Mouse (Mus musculus): ENCODE results near the gene Slc25a47. TPM values are rescaled to one million over a fixed set of nuclear protein-coding genes. Genes with fewer than 3 reads are reported as not detected.

The Slc25a47 gene
- total and polyA plus RNA-seq, 2 experiments from 2014 or later: 5.9 to 15.3 TPM

DNA sequence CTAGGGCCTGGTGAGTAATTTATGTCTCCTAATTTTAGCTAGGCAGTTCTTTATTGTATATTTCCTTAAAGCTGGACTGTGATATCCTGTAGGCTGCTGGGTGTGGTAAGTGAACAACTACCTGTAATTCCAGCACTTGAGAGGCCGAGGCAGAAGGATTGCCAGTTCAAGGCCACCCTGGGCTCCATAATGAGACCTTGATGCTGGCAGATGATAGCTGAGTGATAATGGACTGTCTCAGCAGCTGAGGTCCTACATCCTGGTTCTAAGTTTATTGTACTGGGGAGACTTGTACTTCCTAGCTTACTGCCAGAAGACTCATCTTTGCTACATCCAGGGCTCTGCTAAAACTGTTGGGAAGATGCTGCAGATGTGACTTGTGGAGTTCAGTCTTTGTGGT is 26.1 kb upstream of the Slc25a47 start:
- no peak for TF ChIP-seq EP300 (IDR thresholded peaks at IDR 0.05; ENCODE audit: low read depth)
- no peak for DNase-seq (ENCODE audit: low spot score)
- ATAC-seq (ENCODE audit: insufficient read depth, low read depth): no peak
- no peak overlapping the region for H3K27ac ChIP-seq (ENCODE audit: low read depth)
- H3K36me3 ChIP-seq (replicated peaks; ENCODE audit: control insufficient read depth, insufficient read depth, low read length): peaks cover 27% of the 10 kb centered on the region
- no peaks in the 10 kb centered on the region for H3K27me3 ChIP-seq (ENCODE audit: control insufficient read depth, insufficient read depth, low read length)
- H3K9ac ChIP-seq (replicated peaks; ENCODE audit: low read depth, low read length): no peak overlapping the region
- H3K4me3 ChIP-seq (ENCODE audit: low read depth, low read length): no peak overlapping the region
- 65% methylated on average over 1 of the region's 1 CpGs for WGBS
- H3K9me3 ChIP-seq (replicated peaks; ENCODE audit: control insufficient read depth, low read length): no peaks in the 10 kb centered on the region
- 0 out of 2 replicates have a peak, but pooled peaks cover 11% of the 10 kb centered on the region for H3K4me1 ChIP-seq (ENCODE audit: control insufficient read depth, insufficient read depth)
- H3K4me2 ChIP-seq (ENCODE audit: low read depth, low read length): no peak overlapping the region

DNA sequence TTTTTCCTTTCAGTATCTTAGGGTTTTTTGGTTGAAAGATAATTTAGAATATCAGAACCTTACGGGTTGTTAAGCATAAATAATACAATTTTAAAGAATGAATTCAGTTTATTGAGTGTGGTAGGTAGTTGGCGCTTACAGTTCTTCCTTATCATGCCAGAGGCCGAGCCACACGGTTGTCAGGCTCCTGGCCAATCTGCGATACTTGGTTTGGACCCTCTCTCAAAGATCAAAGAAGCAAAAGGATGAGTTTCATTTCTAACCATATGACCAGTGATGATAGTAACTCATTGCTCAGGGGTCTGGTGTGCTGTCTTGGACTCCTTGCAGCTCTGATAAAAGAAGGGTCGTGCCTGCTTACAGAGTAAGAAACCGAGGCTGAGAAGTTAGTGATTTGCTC is 25.5 kb upstream of the Slc25a47 start:
- DNase-seq (ENCODE audit: low spot score) (no peak), ATAC-seq (ENCODE audit: insufficient read depth, low read depth) (no peak)
- TF ChIP-seq EP300 (IDR thresholded peaks at IDR 0.05; ENCODE audit: low read depth) (no peak), CTCF (IDR thresholded peaks at IDR 0.05; ENCODE audit: low read depth) (no peak)
- Histone ChIP-seq H3K4me1 (ENCODE audit: control insufficient read depth, insufficient read depth) (0 out of 2 replicates have a peak, but pooled peaks cover 11% of the 10 kb centered on the region), H3K4me2 (ENCODE audit: low read depth, low read length) (no peak overlapping the region), H3K36me3 (replicated peaks; ENCODE audit: control insufficient read depth, insufficient read depth, low read length) (peaks cover 30% of the 10 kb centered on the region), H3K27me3 (ENCODE audit: control insufficient read depth, insufficient read depth, low read length) (no peaks in the 10 kb centered on the region), H3K27ac (ENCODE audit: low read depth) (no peak overlapping the region), H3K9ac (replicated peaks; ENCODE audit: low read depth, low read length) (no peak overlapping the region), H3K4me3 (ENCODE audit: low read depth, low read length) (no peak overlapping the region), H3K9me3 (replicated peaks; ENCODE audit: control insufficient read depth, low read length) (no peaks in the 10 kb centered on the region)
- 54% methylated on average over 7 of the region's 7 CpGs for WGBS

DNA sequence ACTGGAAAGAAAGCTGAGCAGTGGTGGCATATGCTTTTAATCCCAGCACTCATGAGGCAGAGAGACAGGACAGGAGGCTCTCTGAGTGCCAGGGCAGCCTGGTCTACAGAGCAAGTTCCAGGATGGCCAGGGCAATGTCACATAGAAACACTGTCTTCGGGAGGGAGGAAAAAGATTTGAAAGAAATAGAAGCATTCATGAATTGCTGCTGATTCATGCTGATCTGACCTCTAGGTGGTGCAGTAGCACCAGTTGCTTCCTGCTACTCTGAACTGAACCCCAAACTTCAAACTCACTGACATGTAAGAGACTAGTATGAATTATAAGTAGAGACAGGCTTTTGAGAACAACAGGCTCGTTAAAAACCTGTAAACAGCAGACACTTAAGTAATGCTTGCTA is 24.7 kb upstream of the Slc25a47 start:
- no peak for ATAC-seq (ENCODE audit: insufficient read depth, low read depth)
- H3K27ac ChIP-seq (ENCODE audit: low read depth): no peak overlapping the region
- no peak overlapping the region for H3K9ac ChIP-seq (replicated peaks; ENCODE audit: low read depth, low read length)
- TF ChIP-seq CTCF (IDR thresholded peaks at IDR 0.05; ENCODE audit: low read depth) (peak; percentile 63), EP300 (IDR thresholded peaks at IDR 0.05; ENCODE audit: low read depth) (no peak)
- DNase-seq (ENCODE audit: low spot score): no peak
- 41% methylated on average over 2 of the region's 2 CpGs for WGBS
- no peak overlapping the region for H3K4me2 ChIP-seq (ENCODE audit: low read depth, low read length)
- no peak overlapping the region for H3K4me3 ChIP-seq (ENCODE audit: low read depth, low read length)
- no peaks in the 10 kb centered on the region for H3K9me3 ChIP-seq (replicated peaks; ENCODE audit: control insufficient read depth, low read length)
- H3K4me1 ChIP-seq (ENCODE audit: control insufficient read depth, insufficient read depth): 0 out of 2 replicates have a peak, but pooled peaks cover 11% of the 10 kb centered on the region
- H3K36me3 ChIP-seq (replicated peaks; ENCODE audit: control insufficient read depth, insufficient read depth, low read length): peaks cover 30% of the 10 kb centered on the region
- no peaks in the 10 kb centered on the region for H3K27me3 ChIP-seq (ENCODE audit: control insufficient read depth, insufficient read depth, low read length)

- H3K9me3 ChIP-seq (replicated peaks; ENCODE audit: control insufficient read depth, low read length): no peaks in the 10 kb centered on the region
- H3K4me1 ChIP-seq (ENCODE audit: control insufficient read depth, insufficient read depth): 0 out of 2 replicates have a peak, but pooled peaks cover 11% of the 10 kb centered on the region
- H3K4me3 ChIP-seq (ENCODE audit: low read depth, low read length): no peak overlapping the region
- no peak overlapping the region for H3K4me2 ChIP-seq (ENCODE audit: low read depth, low read length)
- no peak for ATAC-seq (ENCODE audit: insufficient read depth, low read depth)
- DNase-seq (ENCODE audit: low spot score): no peak
- H3K27me3 ChIP-seq (ENCODE audit: control insufficient read depth, insufficient read depth, low read length): no peaks in the 10 kb centered on the region
- H3K36me3 ChIP-seq (replicated peaks; ENCODE audit: control insufficient read depth, insufficient read depth, low read length): peaks cover 31% of the 10 kb centered on the region
- no peak overlapping the region for H3K9ac ChIP-seq (replicated peaks; ENCODE audit: low read depth, low read length)
- no peak overlapping the region for H3K27ac ChIP-seq (ENCODE audit: low read depth)
- 78% methylated on average over 6 of the region's 6 CpGs for WGBS
- no peak for TF ChIP-seq CTCF (IDR thresholded peaks at IDR 0.05; ENCODE audit: low read depth)
Observed at GRCm38 (mm10) chr12:108812463-108812862, 23.4 kb upstream of the Slc25a47 start.

GRCm38 (mm10) chr12:108814470-108814869 is 21.4 kb upstream of the Slc25a47 start:
- no peaks in the 10 kb centered on the region for H3K27me3 ChIP-seq (ENCODE audit: control insufficient read depth, insufficient read depth, low read length)
- H3K4me1 ChIP-seq (ENCODE audit: control insufficient read depth, insufficient read depth): no peaks in the 10 kb centered on the region
- no peak overlapping the region for H3K27ac ChIP-seq (ENCODE audit: low read depth)
- H3K4me2 ChIP-seq (ENCODE audit: low read depth, low read length): no peak overlapping the region
- H3K36me3 ChIP-seq (replicated peaks; ENCODE audit: control insufficient read depth, insufficient read depth, low read length): peaks cover 24% of the 10 kb centered on the region
- WGBS: 88% methylated on average over 6 of the region's 6 CpGs
- no peaks in the 10 kb centered on the region for H3K9me3 ChIP-seq (replicated peaks; ENCODE audit: control insufficient read depth, low read length)
- no peak for DNase-seq (ENCODE audit: low spot score)
- TF ChIP-seq CTCF (IDR thresholded peaks at IDR 0.05; ENCODE audit: low read depth): no peak
- no peak overlapping the region for H3K4me3 ChIP-seq (ENCODE audit: low read depth, low read length)
- no peak overlapping the region for H3K9ac ChIP-seq (replicated peaks; ENCODE audit: low read depth, low read length)
- ATAC-seq (ENCODE audit: insufficient read depth, low read depth): no peak

- Histone ChIP-seq H3K4me3 (ENCODE audit: low read depth, low read length) (no peak overlapping the region), H3K9ac (replicated peaks; ENCODE audit: low read depth, low read length) (no peak overlapping the region), H3K4me1 (ENCODE audit: control insufficient read depth, insufficient read depth) (no peaks in the 10 kb centered on the region), H3K27me3 (ENCODE audit: control insufficient read depth, insufficient read depth, low read length) (no peaks in the 10 kb centered on the region), H3K9me3 (replicated peaks; ENCODE audit: control insufficient read depth, low read length) (no peaks in the 10 kb centered on the region), H3K36me3 (replicated peaks; ENCODE audit: control insufficient read depth, insufficient read depth, low read length) (peaks cover 24% of the 10 kb centered on the region; the same call in 1 of the 2 replicates), H3K4me2 (ENCODE audit: low read depth, low read length) (no peak overlapping the region), H3K27ac (ENCODE audit: low read depth) (no peak overlapping the region)
- ATAC-seq (ENCODE audit: insufficient read depth, low read depth) (no peak), DNase-seq (ENCODE audit: low spot score) (no peak)
- WGBS: 61% methylated on average over 11 of the region's 11 CpGs
- TF ChIP-seq EP300 (IDR thresholded peaks at IDR 0.05; ENCODE audit: low read depth): no peak
- TF ChIP-seq CTCF (IDR thresholded peaks at IDR 0.05; ENCODE audit: low read depth): no peak
Observed at GRCm38 (mm10) chr12:108816569-108816968, 19.3 kb upstream of the Slc25a47 start.
